ENCODE assay signal across 23 mouse cellular contexts in the genomic region with DNA sequence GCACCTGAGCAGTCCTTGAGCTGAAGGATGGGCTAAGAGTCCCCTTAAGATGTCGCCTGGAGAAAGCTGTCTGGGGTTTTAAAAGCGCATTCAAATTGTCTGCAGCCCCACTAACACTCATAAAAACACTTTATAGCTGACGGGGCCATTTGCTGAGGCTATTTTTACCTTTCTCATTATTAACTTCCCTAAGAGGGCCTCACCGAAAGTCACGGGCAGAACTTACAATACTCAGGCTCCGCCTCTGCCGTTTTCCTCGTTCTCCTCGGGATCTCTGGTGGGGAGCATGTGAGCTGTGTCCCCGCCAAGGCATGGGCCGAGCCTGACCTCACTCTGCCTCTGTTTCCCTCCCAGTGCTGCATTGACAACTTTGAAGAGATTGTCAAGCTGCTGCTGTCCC. TPM values are rescaled to one million over a fixed set of nuclear protein-coding genes. Genes with fewer than 3 reads are reported as not detected.
DNase-seq lines count a peak whose midpoint lies in the region; ATAC-seq and TF ChIP-seq lines count a peak whose summit lies in the region.
"Had no signal": no experiment of that assay in that cellular context is flagged by ENCODE, and none has a peak within 500 bp of the region (broad histone marks: within the 10 kb centered on the region; RNA-seq: fewer than 3 reads in every experiment).

No protein-coding gene starts in this region.

- peaks cover 14% of the 10 kb centered on the region for H3K4me1 ChIP-seq in heart, embryonic 12.5 days (replicated peaks)
- peaks cover 4% of the 10 kb centered on the region for H3K4me1 ChIP-seq in heart, adult 2 months (ENCODE audit: control insufficient read depth, insufficient read depth, low read length)
- H3K4me1 ChIP-seq in hindbrain, embryonic 10.5 days (replicated peaks): peaks cover 11% of the 10 kb centered on the region
- peaks cover 4% of the 10 kb centered on the region; the same call in 1 of the 2 replicates for H3K4me1 ChIP-seq in forebrain, embryonic 12.5 days
- H3K4me1 ChIP-seq: embryonic facial prominence, embryonic 10.5 days; liver, embryonic 13.5 days had no signal

- no peak overlapping the region for H3K27ac ChIP-seq in heart, embryonic 12.5 days (ENCODE audit: poor library complexity, severe bottlenecking)
- no peak overlapping the region for H3K27ac ChIP-seq in heart, adult 2 months
- H3K27ac ChIP-seq in layer of hippocampus, adult 2 months: peak overlapping the region; percentile 73
- H3K27ac ChIP-seq in hindbrain, embryonic 10.5 days: no peak overlapping the region
- H3K27ac ChIP-seq in forebrain, embryonic 12.5 days: no peak overlapping the region
- H3K27ac ChIP-seq: embryonic facial prominence, embryonic 10.5 days; hindbrain, embryonic 12.5 days; kidney, postnatal 0 days; liver, embryonic 13.5 days; midbrain, embryonic 15.5 days had no signal

- H3K4me3 ChIP-seq in heart, embryonic 12.5 days: no peak overlapping the region
- H3K4me3 ChIP-seq in heart, adult 2 months: no peak overlapping the region
- no peak overlapping the region for H3K4me3 ChIP-seq in layer of hippocampus, adult 2 months
- H3K4me3 ChIP-seq in hindbrain, embryonic 10.5 days: no peak overlapping the region
- no peak overlapping the region for H3K4me3 ChIP-seq in forebrain, embryonic 12.5 days (replicated peaks)
- H3K4me3 ChIP-seq: embryonic facial prominence, embryonic 10.5 days; hindbrain, embryonic 12.5 days; liver, embryonic 13.5 days; midbrain, embryonic 15.5 days; myocyte had no signal

- H3K4me2 ChIP-seq in heart, embryonic 12.5 days: peak overlapping the region; percentile 17; the same call in 1 of the 2 replicates
- H3K4me2 ChIP-seq in forebrain, embryonic 12.5 days: no peak overlapping the region
- H3K4me2 ChIP-seq: hindbrain, embryonic 12.5 days; liver, embryonic 13.5 days; midbrain, embryonic 15.5 days had no signal

- H3K9ac ChIP-seq in heart, embryonic 12.5 days: peak overlapping the region; percentile 43; the same call in 1 of the 2 replicates
- H3K9ac ChIP-seq in heart, adult 2 months (ENCODE audit: low read depth, low read length): no peak overlapping the region
- no peak overlapping the region for H3K9ac ChIP-seq in forebrain, embryonic 12.5 days
- H3K9ac ChIP-seq: hindbrain, embryonic 12.5 days; liver, embryonic 13.5 days; midbrain, embryonic 15.5 days had no signal

- 64% methylated on average over 11 of the region's 11 CpGs for WGBS in heart, embryonic 12.5 days
- WGBS in heart, adult 2 months: 53% methylated on average over 11 of the region's 11 CpGs
- WGBS in hindbrain, embryonic 10.5 days: 87% methylated on average over 11 of the region's 11 CpGs
- 76% methylated on average over 11 of the region's 11 CpGs for WGBS in forebrain, embryonic 12.5 days

- no peak for TF ChIP-seq EP300 in heart, adult 2 months (IDR thresholded peaks at IDR 0.05; ENCODE audit: insufficient read depth, low read depth, low read length)

- peaks cover 3% of the 10 kb centered on the region; the same call in 1 of the 2 replicates for H3K9me3 ChIP-seq in heart, embryonic 12.5 days (replicated peaks)
- H3K9me3 ChIP-seq in hindbrain, embryonic 10.5 days: 0 out of 2 replicates have a peak, but pooled peaks cover 3% of the 10 kb centered on the region
- H3K9me3 ChIP-seq in forebrain, embryonic 12.5 days: peaks cover 2% of the 10 kb centered on the region; the same call in 1 of the 2 replicates
- H3K9me3 ChIP-seq: liver, embryonic 13.5 days; midbrain, embryonic 15.5 days had no signal

- peaks cover 10% of the 10 kb centered on the region for H3K36me3 ChIP-seq in heart, embryonic 12.5 days
- H3K36me3 ChIP-seq in heart, adult 2 months (ENCODE audit: control insufficient read depth, insufficient read depth, low read length): no peaks in the 10 kb centered on the region
- H3K36me3 ChIP-seq in hindbrain, embryonic 10.5 days: peaks cover 5% of the 10 kb centered on the region; the same call in 1 of the 2 replicates
- H3K36me3 ChIP-seq in forebrain, embryonic 12.5 days (replicated peaks): no peaks in the 10 kb centered on the region
- H3K36me3 ChIP-seq: embryonic facial prominence, embryonic 10.5 days; hindbrain, embryonic 12.5 days; liver, embryonic 13.5 days; midbrain, embryonic 15.5 days had no signal

- TF ChIP-seq CTCF in heart, adult 2 months (IDR thresholded peaks at IDR 0.05): no peak
- no peak for TF ChIP-seq CTCF in layer of hippocampus, adult 2 months (conservative IDR thresholded peaks at IDR 0.05)

- intact Hi-C loops in heart, adult 2 months (cut with DNase I): loop anchor here (5.0 kb wide), 1 partner anchor 199 kb away; no protein-coding TSS in a partner anchor

- no peak for TF ChIP-seq POLR2A in heart, adult 2 months (IDR thresholded peaks at IDR 0.05; ENCODE audit: insufficient read depth, low read depth, low read length)

- no peak for ATAC-seq in heart, embryonic 12.5 days (ENCODE audit: insufficient number of reproducible peaks, low FRiP score)
- peak; percentile 63 for ATAC-seq in granulocyte monocyte progenitor cell, adult 5-6 weeks (replicated peaks; ENCODE audit: poor library complexity, severe bottlenecking)
- peak; percentile 56 for ATAC-seq in megakaryocyte progenitor cell, adult 5-6 weeks (replicated peaks; ENCODE audit: poor library complexity)
- no peak for ATAC-seq in forebrain, embryonic 12.5 days (ENCODE audit: low FRiP score)
- ATAC-seq: forebrain, embryonic 16.5 days; midbrain, embryonic 15.5 days had no signal

- no peaks in the 10 kb centered on the region for H3K27me3 ChIP-seq in heart, embryonic 12.5 days (replicated peaks)
- H3K27me3 ChIP-seq in heart, adult 2 months (ENCODE audit: control insufficient read depth, insufficient read depth, low read length): no peaks in the 10 kb centered on the region
- no peaks in the 10 kb centered on the region for H3K27me3 ChIP-seq in hindbrain, embryonic 10.5 days (ENCODE audit: insufficient read depth, poor library complexity, severe bottlenecking)
- H3K27me3 ChIP-seq in forebrain, embryonic 12.5 days: no peaks in the 10 kb centered on the region
- H3K27me3 ChIP-seq: liver, embryonic 13.5 days; midbrain, embryonic 15.5 days had no signal

- no peaks in the 10 kb centered on the region for H3K79me2 ChIP-seq in heart, adult 2 months (replicated peaks; ENCODE audit: control insufficient read depth, insufficient read depth, low read length)

- no peak for DNase-seq in heart, adult 2 months
- no peak for DNase-seq in layer of hippocampus, adult 2 months (ENCODE audit: low spot score in 2 of 2)
- DNase-seq in layer of hippocampus, adult 9-11 months: no peak
- no peak for DNase-seq in hindbrain, embryonic 10.5 days (ENCODE audit: low spot score)
- DNase-seq: adrenal gland, postnatal 36 days; cerebellum, adult 11 months; cerebellum, adult 9-11 months; gastrocnemius, postnatal 25 days; kidney, adult 18-20 months; left cerebral cortex, postnatal 4 days; liver, embryonic 13.5 days; lung, adult 2 months; lung, postnatal 14 days had no signal

RNA-seq across cellular contexts. Expression of a gene that starts 21.7 kb away (rescaled TPM):
- polyA plus RNA-seq in heart, embryonic 12.5 days (2016; fragmentation: Nextera tagmentation; extraction: Ambion mirVana): 59.7 and 65.2 TPM in 2 replicates
- under 1 TPM; 0.59 to 0.78 TPM for total RNA-seq in heart, adult 2 months (2021)
- polyA plus RNA-seq in heart, adult 2 months (2012; rRNA removed): 0.27 and 0.53 TPM in 2 replicates
- total RNA-seq in layer of hippocampus, adult 2 months (2021): 1 to 10 TPM; 4.7 to 6.0 TPM
- 2.2 and 2.4 TPM in 2 replicates for total RNA-seq in granulocyte monocyte progenitor cell, adult 5-6 weeks (2014; fragmentation: Nextera tagmentation)
- total RNA-seq in granulocyte monocyte progenitor cell, adult 5-6 weeks (2017): 7.4 and 10.0 TPM in 2 replicates
- total RNA-seq in megakaryocyte progenitor cell, adult 5-6 weeks (2015): 8.9 and 9.3 TPM in 2 replicates
- 5.9 and 7.6 TPM in 2 replicates for total RNA-seq in megakaryocyte progenitor cell, adult 5-6 weeks (2017)
- 46.8 and 48.8 TPM in 2 replicates for polyA plus RNA-seq in hindbrain, embryonic 10.5 days (2016; fragmentation: Nextera tagmentation; extraction: Ambion mirVana)
- polyA plus RNA-seq in forebrain, embryonic 12.5 days (2016; fragmentation: Nextera tagmentation; extraction: Ambion mirVana): 50.9 and 51.0 TPM in 2 replicates

RNA-seq across cellular contexts. Expression of a gene that starts 48.4 kb away (rescaled TPM):
- 14.1 and 14.9 TPM in 2 replicates for polyA plus RNA-seq in heart, embryonic 12.5 days (2016; fragmentation: Nextera tagmentation; extraction: Ambion mirVana)
- 10 to 100 TPM; 15.2 to 17.5 TPM for total RNA-seq in heart, adult 2 months (2021)
- 21.6 and 21.9 TPM in 2 replicates for polyA plus RNA-seq in heart, adult 2 months (2012; rRNA removed)
- 10 to 100 TPM; 17.2 to 19.3 TPM for total RNA-seq in layer of hippocampus, adult 2 months (2021)
- 17.0 and 20.9 TPM in 2 replicates for total RNA-seq in granulocyte monocyte progenitor cell, adult 5-6 weeks (2014; fragmentation: Nextera tagmentation)
- 14.3 and 22.0 TPM in 2 replicates for total RNA-seq in granulocyte monocyte progenitor cell, adult 5-6 weeks (2017)
- 10.1 and 12.4 TPM in 2 replicates for total RNA-seq in megakaryocyte progenitor cell, adult 5-6 weeks (2015)
- 15.3 and 17.3 TPM in 2 replicates for total RNA-seq in megakaryocyte progenitor cell, adult 5-6 weeks (2017)
- polyA plus RNA-seq in hindbrain, embryonic 10.5 days (2016; fragmentation: Nextera tagmentation; extraction: Ambion mirVana): 16.4 and 17.9 TPM in 2 replicates
- polyA plus RNA-seq in forebrain, embryonic 12.5 days (2016; fragmentation: Nextera tagmentation; extraction: Ambion mirVana): 20.1 and 22.7 TPM in 2 replicates

Comparison
In these comparisons a context has a peak if more than half of its experiments do, and no peak if none do; other contexts are left out.
1. ATAC-seq: peak in granulocyte monocyte progenitor cell, adult 5-6 weeks (single experiment) and megakaryocyte progenitor cell, adult 5-6 weeks (single experiment); none in heart, embryonic 12.5 days (single experiment) and forebrain, embryonic 12.5 days (single experiment).